Mouse (Mus musculus) regulatory T cell (primary cell): Measurements from ENCODE around the gene Meig1.

Source experiments
- in situ Hi-C: fragments of 300-600 bp; cut with MboI, MseI; formaldehyde crosslinking; loops from one replicate; pipeline ENCODE4 v1.15.1; 2025; ENCODE audit warnings: high pct_unique_total_duplicates

Meig1 gene

DNA sequence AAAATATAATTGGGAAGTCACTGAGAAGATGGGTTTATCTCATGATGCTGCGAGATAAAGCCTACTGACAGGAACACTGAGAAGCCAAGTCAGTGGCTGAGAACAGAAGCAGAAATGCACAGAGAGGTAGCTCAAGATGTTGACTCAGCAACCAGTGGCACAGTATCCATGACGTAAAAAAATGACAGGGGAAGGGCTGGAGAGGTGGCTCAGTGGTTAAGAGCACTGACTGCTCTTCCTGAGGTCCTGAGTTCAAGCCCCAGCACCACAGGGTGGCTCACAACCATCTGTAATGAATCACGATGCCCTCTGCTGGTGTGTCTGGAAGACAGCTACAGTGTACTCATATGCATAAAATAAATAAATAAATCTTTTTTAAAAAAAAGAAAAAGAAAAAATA lies 61.4 kb downstream of the Meig1 start:
- in situ Hi-C loops = no loop called here
